Mouse (Mus musculus): ENCODE measurements around the gene Cnpy1. TPM values are rescaled to one million over a fixed set of nuclear protein-coding genes. Genes with fewer than 3 reads are reported as not detected.

Gene Cnpy1
- polyA plus RNA-seq, 1 experiment from 2014 or later, result 0.37 TPM

DNA sequence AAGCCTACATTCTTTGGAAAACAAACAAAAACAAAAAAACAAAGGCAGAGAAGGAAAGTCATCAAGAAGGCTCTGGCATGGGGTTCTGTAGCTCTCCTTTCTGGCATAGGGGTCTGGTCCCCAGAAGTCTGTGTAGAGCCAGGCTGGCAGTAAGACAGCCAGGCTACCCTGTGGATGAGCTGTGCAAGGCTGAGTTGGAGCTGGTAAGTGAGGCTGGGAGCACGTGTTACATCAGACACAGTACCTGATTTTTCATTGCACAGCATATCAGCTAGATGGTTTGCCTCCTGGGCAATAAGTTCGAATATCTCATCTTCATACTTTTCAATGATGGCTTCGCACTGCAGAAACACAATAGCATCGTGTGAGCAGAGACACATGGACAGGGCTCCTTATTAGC lies 38.6 kb downstream of the Cnpy1 start:
- Histone ChIP-seq H3K4me2 (ENCODE audit: low read depth, low read length) (no peak overlapping the region), H3K27me3 (ENCODE audit: control insufficient read depth, insufficient read depth, low read length) (peaks cover 63% of the 10 kb centered on the region), H3K9me3 (replicated peaks; ENCODE audit: control insufficient read depth, low read length) (no peaks in the 10 kb centered on the region), H3K4me3 (replicated peaks; ENCODE audit: low read length) (no peak overlapping the region), H3K9ac (ENCODE audit: low read length) (no peak overlapping the region), H3K4me1 (ENCODE audit: control insufficient read depth, insufficient read depth, low read length) (peaks cover 8% of the 10 kb centered on the region; the same call in 1 of the 2 replicates), H3K27ac (ENCODE audit: low read length) (no peak overlapping the region), H3K36me3 (ENCODE audit: control insufficient read depth, insufficient read depth, low read length) (no peaks in the 10 kb centered on the region)
- ATAC-seq (ENCODE audit: insufficient read depth, low FRiP score), result no peak
- WGBS, result 62% methylated on average over 4 of the region's 4 CpGs

DNA sequence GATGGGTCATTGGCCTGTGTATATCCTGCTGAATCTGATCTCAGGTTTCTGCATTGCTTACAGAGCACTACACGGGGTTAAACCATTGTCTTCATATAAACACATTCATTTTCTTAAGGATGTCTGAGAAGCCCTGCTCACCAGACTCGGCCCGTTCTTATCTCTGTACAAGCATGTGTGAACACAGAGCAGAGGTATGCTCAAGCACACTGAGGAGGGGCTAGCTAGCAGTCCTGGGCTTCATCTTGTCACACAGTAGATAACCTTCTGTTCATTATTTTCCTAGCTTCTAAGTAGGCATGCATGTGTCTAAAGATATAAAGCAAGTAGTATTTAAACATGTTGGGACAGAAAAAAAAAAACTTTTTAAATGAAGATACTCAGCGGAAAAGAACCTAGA lies 39.2 kb downstream of the Cnpy1 start:
- no peak overlapping the region for H3K9ac ChIP-seq (ENCODE audit: low read length)
- H3K27me3 ChIP-seq (ENCODE audit: control insufficient read depth, insufficient read depth, low read length), result peaks cover 60% of the 10 kb centered on the region
- no peak overlapping the region for H3K27ac ChIP-seq (ENCODE audit: low read length)
- ATAC-seq (ENCODE audit: insufficient read depth, low FRiP score), result no peak
- no peaks in the 10 kb centered on the region for H3K36me3 ChIP-seq (ENCODE audit: control insufficient read depth, insufficient read depth, low read length)
- H3K4me3 ChIP-seq (replicated peaks; ENCODE audit: low read length), result no peak overlapping the region
- H3K9me3 ChIP-seq (replicated peaks; ENCODE audit: control insufficient read depth, low read length), result no peaks in the 10 kb centered on the region
- WGBS, result 21% methylated on average over 4 of the region's 4 CpGs
- peaks cover 8% of the 10 kb centered on the region; the same call in 1 of the 2 replicates for H3K4me1 ChIP-seq (ENCODE audit: control insufficient read depth, insufficient read depth, low read length)
- H3K4me2 ChIP-seq (ENCODE audit: low read depth, low read length), result no peak overlapping the region

DNA sequence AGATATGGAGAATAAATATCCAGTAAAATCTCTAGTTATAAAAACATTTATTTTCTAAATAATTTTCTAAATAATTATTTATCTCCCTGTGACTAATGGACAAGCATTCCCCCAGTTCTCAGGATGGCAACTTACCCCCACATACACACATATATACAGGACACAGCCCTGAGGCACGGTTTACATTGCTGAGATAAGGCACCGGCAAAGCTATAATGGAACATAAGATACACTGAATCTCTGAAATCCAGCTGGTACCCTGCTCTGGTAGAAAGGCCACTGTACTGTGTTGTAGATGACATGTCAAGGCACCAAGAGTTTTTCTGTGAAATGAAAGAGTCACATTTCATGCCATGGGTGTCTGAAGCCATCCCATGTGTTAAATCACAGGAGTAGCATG lies 40.9 kb downstream of the Cnpy1 start:
- peaks cover 44% of the 10 kb centered on the region for H3K27me3 ChIP-seq (ENCODE audit: control insufficient read depth, insufficient read depth, low read length)
- no peak for ATAC-seq (ENCODE audit: insufficient read depth, low FRiP score)
- no peak overlapping the region for H3K4me2 ChIP-seq (ENCODE audit: low read depth, low read length)
- H3K36me3 ChIP-seq (ENCODE audit: control insufficient read depth, insufficient read depth, low read length), result no peaks in the 10 kb centered on the region
- no peaks in the 10 kb centered on the region for H3K9me3 ChIP-seq (replicated peaks; ENCODE audit: control insufficient read depth, low read length)
- WGBS, result 52% methylated on average over 2 of the region's 2 CpGs
- no peak overlapping the region for H3K4me3 ChIP-seq (replicated peaks; ENCODE audit: low read length)
- 0 out of 2 replicates have a peak, but pooled peaks cover 2% of the 10 kb centered on the region for H3K4me1 ChIP-seq (ENCODE audit: control insufficient read depth, insufficient read depth, low read length)
- H3K27ac ChIP-seq (ENCODE audit: low read length), result no peak overlapping the region
- no peak overlapping the region for H3K9ac ChIP-seq (ENCODE audit: low read length)

DNA sequence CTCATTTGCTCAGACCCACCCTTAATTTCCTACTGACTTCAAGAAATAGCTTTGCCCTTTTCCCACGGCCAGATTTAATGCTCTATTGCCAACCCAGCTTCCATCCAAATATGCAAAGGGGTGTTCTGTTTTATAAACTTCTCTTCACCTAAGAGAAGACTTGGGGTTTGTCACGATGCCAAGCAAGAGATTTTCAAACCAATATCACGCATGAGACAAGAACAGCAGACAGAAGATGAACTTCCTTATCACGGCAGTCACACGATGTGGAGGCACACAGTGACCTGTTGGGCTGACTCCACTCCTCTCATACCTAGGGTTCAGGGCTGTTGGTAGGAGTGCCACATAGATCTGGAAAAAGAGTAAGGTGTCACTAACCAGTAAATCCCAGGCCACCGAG lies 42.5 kb downstream of the Cnpy1 start:
- Histone ChIP-seq H3K36me3 (ENCODE audit: control insufficient read depth, insufficient read depth, low read length) (no peaks in the 10 kb centered on the region), H3K4me3 (replicated peaks; ENCODE audit: low read length) (no peak overlapping the region), H3K4me2 (ENCODE audit: low read depth, low read length) (no peak overlapping the region), H3K4me1 (ENCODE audit: control insufficient read depth, insufficient read depth, low read length) (no peaks in the 10 kb centered on the region), H3K9me3 (replicated peaks; ENCODE audit: control insufficient read depth, low read length) (no peaks in the 10 kb centered on the region), H3K27ac (ENCODE audit: low read length) (no peak overlapping the region), H3K9ac (ENCODE audit: low read length) (no peak overlapping the region), H3K27me3 (ENCODE audit: control insufficient read depth, insufficient read depth, low read length) (peaks cover 28% of the 10 kb centered on the region)
- 66% methylated on average over 6 of the region's 6 CpGs for WGBS
- ATAC-seq (ENCODE audit: insufficient read depth, low FRiP score), result no peak

DNA sequence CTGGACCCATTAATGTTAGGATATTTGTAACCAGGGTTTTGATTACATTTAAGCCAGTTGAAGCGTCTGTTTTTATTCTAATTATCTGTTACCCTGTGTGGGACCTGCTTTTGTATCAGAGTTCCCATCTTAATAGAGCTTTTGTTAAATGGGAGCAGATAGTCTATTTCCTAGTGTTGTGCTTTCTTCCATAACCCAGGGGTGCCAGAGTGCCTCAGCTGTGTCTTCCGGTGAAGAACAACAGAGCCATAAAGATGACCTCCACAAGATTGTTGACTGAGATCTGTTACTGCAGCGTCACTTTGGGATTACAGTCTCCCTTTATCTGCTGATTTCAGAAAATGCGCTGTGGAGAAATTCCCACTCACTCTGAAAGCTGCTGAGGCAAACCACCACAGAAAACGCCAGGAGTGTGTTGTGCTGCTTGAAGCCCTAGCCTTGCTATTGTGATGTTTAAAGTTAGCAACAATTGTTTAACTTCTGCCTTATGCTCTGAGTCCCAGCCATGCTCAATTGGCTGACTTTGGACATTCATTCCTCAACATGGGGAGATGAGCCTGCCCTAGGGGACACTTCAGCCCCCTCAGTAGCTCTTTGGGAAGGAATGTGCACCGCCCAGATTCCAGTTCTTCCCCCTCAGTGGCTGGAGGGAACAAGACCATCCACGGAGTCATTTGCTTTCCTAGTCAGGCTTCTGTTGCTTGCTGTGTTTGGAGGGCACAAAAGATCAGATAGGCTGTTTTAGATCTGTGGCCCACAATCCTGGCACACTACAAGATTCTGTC lies 46.3 kb downstream of the Cnpy1 start:
- Histone ChIP-seq H3K4me1 (ENCODE audit: control insufficient read depth, insufficient read depth, low read length) (no peaks in the 10 kb centered on the region), H3K27me3 (ENCODE audit: control insufficient read depth, insufficient read depth, low read length) (peaks cover 9% of the 10 kb centered on the region; the same call in 1 of the 2 replicates), H3K36me3 (ENCODE audit: control insufficient read depth, insufficient read depth, low read length) (no peaks in the 10 kb centered on the region), H3K9ac (ENCODE audit: low read length) (no peak overlapping the region), H3K4me2 (ENCODE audit: low read depth, low read length) (no peak overlapping the region), H3K9me3 (replicated peaks; ENCODE audit: control insufficient read depth, low read length) (no peaks in the 10 kb centered on the region), H3K27ac (ENCODE audit: low read length) (no peak overlapping the region), H3K4me3 (replicated peaks; ENCODE audit: low read length) (no peak overlapping the region)
- ATAC-seq (ENCODE audit: insufficient read depth, low FRiP score), result no peak
- 45% methylated on average over 7 of the region's 7 CpGs for WGBS

DNA sequence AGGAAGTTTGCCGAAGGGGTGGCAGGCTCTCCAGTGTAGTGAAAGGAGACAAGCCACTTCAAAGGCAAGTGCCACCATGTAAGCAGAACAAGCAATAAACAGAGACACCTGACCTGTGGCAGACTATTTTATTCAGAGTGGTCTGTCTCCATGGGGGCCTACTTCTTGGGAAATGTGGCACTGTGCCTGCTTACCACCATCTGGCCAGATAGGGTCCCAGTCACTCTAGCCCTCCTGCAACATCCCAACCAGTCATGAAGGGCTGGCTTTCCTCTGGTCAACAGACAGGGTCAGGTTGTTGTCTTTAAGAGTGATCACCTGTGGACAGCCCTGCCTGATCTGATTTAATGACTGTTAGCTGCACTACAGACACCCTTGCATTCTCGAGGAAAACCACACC lies 50.1 kb downstream of the Cnpy1 start:
- 39% methylated on average over 2 of the region's 2 CpGs for WGBS
- H3K4me1 ChIP-seq (ENCODE audit: control insufficient read depth, insufficient read depth, low read length), result no peaks in the 10 kb centered on the region

DNA sequence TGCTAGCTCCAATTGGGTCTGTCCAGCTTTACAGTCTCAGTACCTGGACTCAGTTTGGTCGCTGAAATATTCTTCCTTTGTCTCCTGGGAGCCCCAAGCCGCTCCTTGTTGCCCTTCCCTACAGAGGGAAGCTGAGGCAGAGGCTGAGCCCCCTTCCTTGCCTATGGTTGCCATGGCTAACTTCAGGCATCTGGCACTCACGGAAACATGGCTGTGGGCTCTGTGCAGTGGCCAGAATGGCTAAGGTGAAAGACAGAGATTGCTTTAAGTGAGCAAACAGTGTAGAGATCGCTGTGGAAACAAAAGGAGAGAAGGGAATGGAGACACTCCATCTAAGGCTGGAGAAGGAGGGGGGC lies 53.5 kb downstream of the Cnpy1 start:
- 53% methylated on average over 4 of the region's 4 CpGs for WGBS
- Histone ChIP-seq H3K9ac (ENCODE audit: low read length) (no peak overlapping the region), H3K36me3 (ENCODE audit: control insufficient read depth, insufficient read depth, low read length) (no peaks in the 10 kb centered on the region), H3K4me2 (ENCODE audit: low read depth, low read length) (no peak overlapping the region), H3K27me3 (ENCODE audit: control insufficient read depth, insufficient read depth, low read length) (no peaks in the 10 kb centered on the region; the same call in 1 of the 2 replicates), H3K27ac (ENCODE audit: low read length) (no peak overlapping the region), H3K4me3 (replicated peaks; ENCODE audit: low read length) (no peak overlapping the region), H3K9me3 (replicated peaks; ENCODE audit: control insufficient read depth, low read length) (no peaks in the 10 kb centered on the region), H3K4me1 (ENCODE audit: control insufficient read depth, insufficient read depth, low read length) (no peaks in the 10 kb centered on the region)
- ATAC-seq (ENCODE audit: insufficient read depth, low FRiP score), result no peak

More for the DNA sequence above, 50.1 kb downstream of the Cnpy1 start:
- H3K4me2 ChIP-seq (ENCODE audit: low read depth, low read length), result no peak overlapping the region
- no peak overlapping the region for H3K27ac ChIP-seq (ENCODE audit: low read length)
- no peaks in the 10 kb centered on the region for H3K36me3 ChIP-seq (ENCODE audit: control insufficient read depth, insufficient read depth, low read length)
- no peak overlapping the region for H3K4me3 ChIP-seq (replicated peaks; ENCODE audit: low read length)
- H3K9me3 ChIP-seq (replicated peaks; ENCODE audit: control insufficient read depth, low read length), result no peaks in the 10 kb centered on the region
- ATAC-seq (ENCODE audit: insufficient read depth, low FRiP score), result no peak
- H3K27me3 ChIP-seq (ENCODE audit: control insufficient read depth, insufficient read depth, low read length), result no peaks in the 10 kb centered on the region; the same call in 1 of the 2 replicates
- no peak overlapping the region for H3K9ac ChIP-seq (ENCODE audit: low read length)

DNA sequence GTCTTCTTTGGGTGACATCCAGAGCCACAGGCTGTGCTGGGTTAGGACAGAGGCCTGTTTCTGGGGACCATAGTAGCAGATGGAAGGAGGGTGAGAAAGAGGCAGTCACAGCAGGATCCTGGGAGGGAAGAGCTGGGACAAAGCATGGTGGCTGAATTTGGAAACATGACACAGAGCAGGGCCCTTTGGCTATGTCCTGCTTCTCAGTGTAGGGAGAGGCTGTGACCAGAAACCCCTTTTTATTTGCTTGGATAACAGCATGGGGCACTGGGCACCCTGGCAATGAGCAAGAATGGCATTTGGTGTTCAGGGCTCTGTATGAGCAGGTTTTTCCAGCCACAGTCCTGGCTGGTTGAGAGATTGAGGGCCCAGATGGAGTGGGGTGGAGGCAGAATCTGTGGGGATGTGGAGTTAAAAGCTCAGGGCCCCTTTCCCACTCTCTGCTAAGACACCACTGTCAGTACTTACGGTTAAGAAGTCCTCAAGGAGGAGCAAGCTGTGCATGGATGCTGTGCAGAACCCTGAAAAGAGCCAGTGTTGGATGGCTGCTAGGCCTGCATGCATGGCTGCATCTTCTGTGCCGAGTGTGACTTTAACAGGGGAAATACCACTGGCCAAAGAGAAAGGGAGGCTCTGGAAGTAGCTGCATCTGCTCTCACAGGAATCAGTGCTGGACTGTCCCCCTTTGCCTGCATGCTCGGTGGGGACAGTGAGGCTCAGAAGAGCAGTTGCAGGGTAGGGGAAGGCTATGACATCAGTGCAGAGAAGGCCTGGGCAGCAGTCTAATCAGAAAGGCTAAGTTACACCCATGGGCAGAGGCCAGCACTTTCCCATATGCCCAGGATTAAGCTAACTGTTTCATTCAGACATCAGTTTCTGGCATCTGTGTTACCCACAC lies 54.2 kb downstream of the Cnpy1 start:
- H3K4me3 ChIP-seq (replicated peaks; ENCODE audit: low read length), result no peak overlapping the region
- no peaks in the 10 kb centered on the region for H3K4me1 ChIP-seq (ENCODE audit: control insufficient read depth, insufficient read depth, low read length)
- no peak for ATAC-seq (ENCODE audit: insufficient read depth, low FRiP score)

DNA sequence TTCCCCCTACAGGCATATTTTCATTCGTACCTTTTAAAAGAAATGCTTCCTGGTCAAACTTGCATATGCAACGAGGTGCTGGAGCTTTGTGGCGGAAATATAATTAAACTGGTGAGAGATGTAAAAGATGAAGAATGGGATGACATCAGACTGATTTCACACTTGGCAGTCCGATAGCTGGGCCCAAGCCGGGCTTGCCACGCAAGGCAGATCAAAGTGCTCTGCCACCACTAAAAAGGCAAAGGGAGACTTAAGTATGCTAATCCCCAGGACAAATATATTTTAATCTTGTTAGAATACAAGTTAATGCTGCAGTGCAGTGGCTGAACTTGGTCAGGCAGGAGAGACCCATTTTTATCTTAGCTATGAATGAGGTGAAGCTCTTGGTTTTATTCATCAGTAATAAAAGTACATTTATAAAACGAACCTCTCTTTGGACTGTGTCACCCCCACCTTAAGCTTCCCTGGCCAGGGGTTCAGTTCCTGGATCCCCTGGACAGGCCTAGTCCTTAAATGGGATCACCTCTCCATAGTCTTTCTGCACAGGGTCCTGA lies 66.3 kb downstream of the Cnpy1 start:
- no peaks in the 10 kb centered on the region for H3K36me3 ChIP-seq (ENCODE audit: control insufficient read depth, insufficient read depth, low read length)
- H3K27me3 ChIP-seq (ENCODE audit: control insufficient read depth, insufficient read depth, low read length), result peaks cover 60% of the 10 kb centered on the region
- no peak overlapping the region for H3K4me2 ChIP-seq (ENCODE audit: low read depth, low read length)
- H3K9ac ChIP-seq (ENCODE audit: low read length), result no peak overlapping the region
- H3K27ac ChIP-seq (ENCODE audit: low read length), result no peak overlapping the region
- H3K9me3 ChIP-seq (replicated peaks; ENCODE audit: control insufficient read depth, low read length), result no peaks in the 10 kb centered on the region
- no peak for ATAC-seq (ENCODE audit: insufficient read depth, low FRiP score)
- 35% methylated on average over 7 of the region's 7 CpGs for WGBS
- H3K4me1 ChIP-seq (ENCODE audit: control insufficient read depth, insufficient read depth, low read length), result no peaks in the 10 kb centered on the region
- no peak overlapping the region for H3K4me3 ChIP-seq (replicated peaks; ENCODE audit: low read length)

More for the DNA sequence above, 54.2 kb downstream of the Cnpy1 start:
- Histone ChIP-seq H3K27me3 (ENCODE audit: control insufficient read depth, insufficient read depth, low read length) (no peaks in the 10 kb centered on the region; the same call in 1 of the 2 replicates), H3K9ac (ENCODE audit: low read length) (no peak overlapping the region), H3K27ac (ENCODE audit: low read length) (no peak overlapping the region), H3K9me3 (replicated peaks; ENCODE audit: control insufficient read depth, low read length) (no peaks in the 10 kb centered on the region), H3K36me3 (ENCODE audit: control insufficient read depth, insufficient read depth, low read length) (no peaks in the 10 kb centered on the region), H3K4me2 (ENCODE audit: low read depth, low read length) (no peak overlapping the region)
- WGBS, result 51% methylated on average over 3 of the region's 3 CpGs
